Mouse (Mus musculus) fibroblast of lung, adult 2 months (primary cell): ENCODE results near the gene Flot2.
"Not testable (repeated sequence)": the region's sequence is repeated elsewhere in the genome, so short reads cannot be mapped to it uniquely, and the experiment has no call there.

ENCODE experiments used
- DNase-seq: peaks from one replicate; pipeline ENCODE4 v3.0.0-alpha.2; 2011; ENCODE audit warnings: low read depth

The Flot2 gene

DNA sequence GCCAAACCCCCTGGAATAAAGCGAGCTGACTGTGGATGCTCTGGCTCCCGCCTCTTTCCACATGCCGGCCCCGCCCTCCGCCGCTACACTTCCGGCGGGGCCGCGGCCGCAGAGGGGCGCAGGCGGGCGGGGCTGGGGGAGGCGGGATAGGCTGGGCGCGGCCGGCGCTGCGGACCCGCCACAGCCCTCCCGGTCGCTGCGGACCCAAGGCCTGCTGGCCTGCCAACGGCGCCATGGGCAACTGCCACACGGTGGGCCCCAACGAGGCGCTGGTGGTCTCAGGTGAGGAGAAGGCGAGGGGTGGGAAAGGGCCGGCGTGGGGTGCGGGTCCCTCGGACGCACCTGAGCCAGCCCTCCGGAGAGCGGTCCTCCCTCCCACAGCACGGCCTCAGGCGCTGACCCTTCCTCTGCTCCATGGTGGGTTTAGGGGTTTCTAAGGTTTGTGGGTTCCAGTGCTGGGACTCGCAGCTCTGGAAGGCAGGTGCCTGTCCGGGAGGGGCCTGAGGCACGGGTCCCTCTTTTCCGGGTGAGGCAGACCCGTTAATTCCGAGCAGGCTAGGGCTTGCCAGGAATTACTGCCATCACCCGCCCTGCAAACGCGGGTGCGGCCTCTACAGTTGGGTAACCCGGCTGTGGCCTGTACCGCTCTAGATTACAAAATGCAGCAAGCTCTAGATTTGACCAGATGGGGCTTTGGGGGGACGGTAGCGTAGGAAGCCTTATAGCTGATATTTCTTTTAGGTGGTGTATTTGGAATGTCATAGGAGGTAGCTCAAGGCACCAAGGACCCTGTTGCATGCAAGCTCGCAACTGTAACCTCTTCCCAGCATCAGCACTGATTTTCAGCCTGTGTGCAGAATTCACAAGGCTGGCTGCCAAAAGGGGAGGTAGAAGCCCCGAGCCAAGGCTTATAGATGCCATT is at the start of gene Flot2:
Flot2 (plus strand) TSS at position 101 of the 922 bp plus-strand sequence.
- no peak for DNase-seq

- DNase-seq = peak; percentile 45
These were observed 48.5 kb upstream of the Flot2 start for GRCm38 (mm10) chr11:77989071-77989690.

DNA sequence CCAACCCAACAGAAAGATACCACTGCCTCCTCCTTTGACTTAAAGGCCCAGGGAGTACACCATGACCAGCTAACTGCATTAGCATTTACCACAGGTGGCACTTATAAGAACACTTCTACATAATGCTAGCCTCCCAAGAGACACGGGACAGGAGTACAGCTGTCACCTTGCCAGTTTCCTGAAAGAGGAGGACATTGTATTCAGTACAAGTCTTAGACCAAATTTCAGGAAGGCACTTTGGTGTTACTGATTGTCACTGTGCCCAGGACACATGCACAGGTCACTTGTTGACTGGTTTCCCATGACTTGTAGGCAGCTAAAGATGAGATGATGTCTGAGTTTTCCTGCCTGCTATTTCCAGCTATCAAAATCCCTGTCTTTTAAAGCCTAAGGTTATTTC is 42.2 kb upstream of the Flot2 start:
- no peak for DNase-seq

GRCm38 (mm10) chr11:78006446-78006845 is 31.3 kb upstream of the Flot2 start:
- DNase-seq = no peak

DNA sequence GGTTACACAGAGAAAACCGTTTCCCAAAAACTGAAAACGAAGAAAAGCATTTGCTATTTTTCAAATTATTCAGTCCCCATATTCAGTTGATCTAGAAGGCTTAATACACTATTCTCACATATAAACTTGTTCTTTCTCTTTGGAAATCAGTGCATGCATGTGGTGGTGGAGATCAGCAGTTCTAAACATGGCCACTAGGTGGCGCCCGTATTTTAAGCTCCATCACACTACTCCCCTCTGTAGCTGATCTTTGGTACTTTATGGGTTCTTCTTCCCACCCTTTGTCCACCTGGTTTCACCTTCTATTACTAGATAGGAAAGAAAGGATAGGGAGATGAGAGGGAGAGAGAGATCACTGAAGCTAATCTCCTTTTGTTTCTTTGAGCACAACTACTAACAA is 18.1 kb upstream of the Flot2 start:
- DNase-seq = peak; percentile 40

DNA sequence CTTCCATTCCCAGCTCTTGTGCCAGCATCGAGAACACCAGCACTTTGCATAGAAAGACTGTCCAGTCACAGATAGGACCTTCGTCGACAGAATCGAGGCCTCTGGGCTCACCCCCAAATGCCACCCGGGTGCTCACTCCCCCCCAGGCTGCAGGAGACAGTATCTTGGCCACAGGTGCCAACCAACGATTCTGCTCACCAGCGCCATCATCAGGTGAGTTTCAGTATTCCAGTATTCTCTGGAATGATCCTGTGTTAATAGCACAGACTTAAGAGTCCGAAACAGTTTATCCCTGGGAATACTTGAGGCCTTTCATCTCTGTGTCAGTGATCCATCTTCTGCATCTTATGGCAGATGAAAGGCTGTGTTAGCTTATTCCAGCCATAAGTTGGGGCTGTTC is 14.1 kb upstream of the Flot2 start:
- DNase-seq = no peak

GRCm38 (mm10) chr11:78029240-78029639 is 8.5 kb upstream of the Flot2 start:
- no peak for DNase-seq

DNA sequence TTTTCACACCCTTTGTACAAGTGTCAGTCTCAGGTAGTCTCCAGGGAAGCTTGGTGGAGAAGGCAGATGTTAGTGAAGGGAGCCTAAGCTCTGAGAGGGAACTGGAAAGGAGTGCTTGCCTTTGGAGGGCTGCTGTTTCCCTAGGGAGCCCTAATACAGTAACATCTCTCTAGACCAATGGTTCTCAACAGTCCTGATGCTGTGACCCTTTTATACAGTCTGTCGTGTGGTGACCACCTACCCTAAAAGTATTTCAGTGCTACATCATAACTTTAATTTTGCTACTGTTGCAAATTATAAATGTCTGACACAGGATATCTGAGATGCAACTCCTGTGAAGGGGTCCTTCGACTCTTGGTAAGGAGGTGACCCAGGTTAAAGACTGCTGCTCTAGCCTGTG is 7.1 kb upstream of the Flot2 start:
- DNase-seq = no peak

DNA sequence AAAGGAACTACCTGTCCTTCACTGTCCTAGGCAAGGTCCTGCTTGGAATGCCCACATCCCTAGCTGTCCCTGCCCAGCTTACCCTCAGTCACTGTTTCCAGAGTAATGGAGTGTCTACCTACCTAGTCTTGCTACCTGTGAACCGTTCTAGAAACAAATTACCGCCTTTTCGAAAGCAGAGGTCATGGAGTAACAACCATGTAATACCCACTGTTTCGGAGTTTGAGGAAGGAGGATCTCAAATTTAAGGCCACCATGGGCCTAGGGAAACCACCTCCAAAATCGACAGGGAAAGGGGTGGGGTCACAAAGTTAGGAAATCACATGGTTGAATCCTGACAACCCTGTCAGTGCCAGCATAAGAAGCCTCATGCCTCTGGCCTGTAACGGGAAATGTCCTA is 6.3 kb upstream of the Flot2 start:
- DNase-seq = no peak

DNA sequence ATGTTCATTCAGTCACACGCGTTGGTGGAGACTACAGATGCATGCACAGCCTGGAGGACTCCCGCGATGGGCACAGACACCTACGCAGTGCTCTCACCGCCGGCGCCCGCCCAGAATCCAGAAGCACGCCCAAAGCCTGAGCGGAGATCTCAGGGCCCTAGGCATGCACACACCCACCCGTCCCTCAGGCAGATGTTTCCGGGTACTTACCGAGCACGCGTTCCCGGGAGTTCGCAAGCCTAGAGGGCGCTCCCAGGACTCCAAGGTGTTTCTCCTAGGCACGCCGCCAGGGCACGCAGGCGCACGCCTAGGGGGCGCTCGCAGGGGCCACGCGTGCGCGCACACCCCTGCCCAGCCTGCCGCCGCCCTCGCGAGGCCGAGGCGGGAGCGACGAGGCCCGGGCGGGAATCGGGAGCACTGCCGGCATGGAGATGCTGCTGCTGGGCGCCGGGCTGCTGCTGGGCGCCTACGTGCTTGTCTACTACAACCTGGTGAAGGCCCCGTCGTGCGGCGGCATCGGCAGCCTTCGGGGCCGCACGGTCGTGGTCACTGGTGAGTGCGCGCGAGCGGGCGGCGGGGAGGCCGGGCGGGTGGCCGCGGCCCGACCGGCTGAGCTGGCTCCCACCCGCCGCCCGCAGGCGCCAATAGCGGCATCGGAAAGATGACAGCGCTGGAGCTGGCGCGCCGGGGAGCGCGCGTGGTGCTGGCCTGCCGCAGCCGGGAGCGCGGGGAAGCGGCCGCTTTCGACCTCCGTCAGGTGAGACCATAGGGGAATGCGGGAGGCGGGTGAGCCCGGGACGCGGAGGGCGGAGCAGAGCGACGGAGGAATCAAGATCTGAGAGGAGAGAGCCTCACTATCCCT is 5.6 kb upstream of the Flot2 start, which contains the start of gene Dhrs13:
Dhrs13 (plus strand) TSS at position 334 of the 862 bp plus-strand sequence.
- DNase-seq = peak; percentile 81

DNA sequence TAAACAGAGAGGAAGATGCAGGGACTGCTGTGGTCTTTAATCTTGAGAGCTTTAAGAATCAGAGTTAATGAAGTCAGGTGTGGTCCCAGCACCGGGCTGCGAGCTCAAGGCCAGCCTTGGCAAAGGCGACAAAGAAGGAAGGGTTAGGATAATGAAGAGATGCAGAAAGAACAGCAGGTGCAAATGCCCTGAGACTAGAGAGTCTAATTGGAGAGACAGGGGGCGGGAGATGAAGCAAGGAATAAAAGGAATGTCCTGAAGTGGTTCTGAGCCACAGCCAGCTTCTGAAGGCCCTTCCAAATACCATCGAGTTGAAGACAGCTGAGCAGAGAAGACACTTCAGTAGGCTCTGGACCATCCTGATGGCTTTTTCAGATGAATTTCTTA is 4.9 kb upstream of the Flot2 start:
- DNase-seq = no peak

- DNase-seq = no peak
These were observed 3.7 kb upstream of the Flot2 start for GRCm38 (mm10) chr11:78033931-78034617.

DNA sequence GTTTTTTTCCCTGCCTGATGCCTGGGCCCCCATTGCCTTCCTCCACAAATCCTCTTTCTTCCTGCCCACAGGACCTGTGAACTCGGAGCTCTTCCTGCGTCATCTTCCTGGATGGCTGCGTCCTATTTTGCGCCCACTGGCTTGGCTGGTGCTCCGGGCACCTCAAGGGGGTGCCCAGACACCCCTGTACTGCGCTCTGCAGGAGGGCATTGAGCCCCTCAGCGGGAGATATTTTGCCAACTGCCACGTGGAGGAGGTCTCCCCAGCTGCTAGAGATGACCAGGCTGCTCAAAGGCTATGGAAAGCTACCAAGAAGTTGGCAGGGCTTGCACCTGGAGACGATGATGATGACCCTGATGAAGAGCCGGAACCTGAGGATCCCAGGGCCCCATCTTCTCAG is 940 bp upstream of the Flot2 start:
- no peak for DNase-seq

GRCm38 (mm10) chr11:78040878-78041277 is 3.1 kb downstream of the Flot2 start:
- DNase-seq = no peak

- not testable (repeated sequence) for DNase-seq
These were observed 4.6 kb downstream of the Flot2 start for GRCm38 (mm10) chr11:78042290-78042870.

- DNase-seq = peak; percentile 67
These were observed 7.1 kb downstream of the Flot2 start for GRCm38 (mm10) chr11:78044758-78045251.

GRCm38 (mm10) chr11:78048637-78049036 is 10.9 kb downstream of the Flot2 start:
- not testable (repeated sequence) for DNase-seq

DNA sequence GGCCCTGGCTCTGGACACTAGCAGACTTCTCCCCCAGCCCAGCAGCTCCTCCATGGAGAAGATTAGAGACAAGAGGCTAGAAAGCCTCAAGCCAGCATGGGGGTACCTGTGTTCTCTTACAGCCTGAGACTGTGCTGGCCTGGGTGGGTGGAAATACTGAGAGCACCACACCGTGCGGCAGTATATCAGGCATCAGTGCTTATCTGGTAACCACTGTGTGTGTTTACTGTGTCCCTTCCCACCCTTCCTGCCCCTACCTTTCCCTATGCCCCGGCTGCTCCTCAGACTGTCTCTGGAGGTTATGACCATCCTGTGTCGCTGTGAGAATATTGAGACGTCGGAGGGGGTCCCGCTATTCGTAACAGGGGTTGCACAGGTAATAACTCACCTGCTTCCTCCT is 15.3 kb downstream of the Flot2 start:
- no peak for DNase-seq

DNA sequence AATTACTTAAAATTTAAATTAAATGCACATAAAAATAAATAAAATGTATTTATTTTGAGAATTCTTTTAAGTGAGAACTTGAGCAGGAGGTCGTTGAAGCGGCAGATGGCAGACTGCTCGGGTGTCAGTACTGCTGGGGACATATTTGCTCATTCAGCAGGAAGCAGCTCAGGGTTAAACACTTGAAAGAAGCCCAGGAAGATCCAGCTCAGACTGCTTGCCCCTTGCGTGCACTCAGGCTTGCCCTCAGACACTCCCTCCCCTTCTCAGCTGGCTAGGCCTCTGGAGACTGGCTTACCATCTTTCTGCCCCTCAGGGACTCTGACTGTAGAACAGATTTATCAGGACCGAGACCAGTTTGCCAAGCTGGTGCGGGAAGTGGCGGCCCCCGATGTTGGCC is 19.2 kb downstream of the Flot2 start:
- no peak for DNase-seq

DNA sequence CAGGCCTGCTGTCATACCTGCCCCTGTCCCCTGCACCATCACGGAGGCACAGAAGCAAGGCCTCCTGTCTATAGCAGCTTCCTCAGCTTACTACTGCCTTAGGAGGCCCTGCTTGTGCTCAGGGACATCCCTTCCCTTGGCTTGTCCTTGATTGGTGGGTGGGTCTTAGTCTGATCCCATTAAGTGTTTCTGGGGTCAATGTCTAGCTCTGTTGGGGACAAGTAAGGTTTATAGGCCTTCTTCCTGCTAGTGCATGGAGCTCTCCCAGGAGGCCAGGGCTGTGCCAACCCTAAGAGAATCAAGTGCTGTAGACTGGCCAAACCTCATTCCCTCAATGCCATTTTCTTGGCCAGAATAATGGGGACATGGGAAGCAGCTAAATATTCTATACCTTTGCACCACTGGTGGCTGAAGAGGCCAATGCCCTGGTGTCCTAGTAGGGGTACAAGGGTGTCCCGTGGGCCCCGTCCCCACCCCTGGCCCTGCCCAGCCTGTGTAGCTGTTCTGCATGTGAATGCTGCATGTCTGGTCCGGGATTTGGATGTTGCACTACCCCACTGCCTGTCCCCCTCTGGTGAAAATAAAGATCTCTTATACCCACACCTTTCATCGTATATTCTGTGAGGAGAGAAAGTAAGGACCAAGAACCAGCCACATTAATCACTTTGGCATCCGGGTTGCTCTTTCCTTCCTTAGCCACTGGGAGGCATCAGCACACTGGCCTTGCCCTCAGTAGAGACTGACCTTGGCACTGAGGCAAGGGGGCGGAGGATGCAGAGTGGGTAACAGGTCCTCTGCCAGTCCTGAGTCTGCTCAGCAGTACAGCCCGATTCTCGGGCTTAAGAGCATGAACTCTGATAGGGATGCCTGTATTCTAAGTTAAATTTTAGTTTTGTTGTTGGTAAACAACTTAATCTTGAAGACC is 22.4 kb downstream of the Flot2 start:
- peak; percentile 43 for DNase-seq
